Mouse (Mus musculus) testis, adult 2 months (tissue): ENCODE measurements around the gene Wwtr1.

Experiments used
- CTCF ChIP-seq: fragments of 200-500 bp; IDR thresholded peaks from 2 replicates; pipeline ENCODE4 v1.5.1; 2012; ENCODE audit warnings: low read depth, mild to moderate bottlenecking, inconsistent platforms, low read length, moderate library complexity; ENCODE audit not compliant: control insufficient read depth, insufficient read depth, insufficient replicate concordance
- POLR2A ChIP-seq: fragments of 200-500 bp; IDR thresholded peaks from 2 replicates; pipeline ENCODE4 v1.6.1; 2012; ENCODE audit warnings: low read depth, mild to moderate bottlenecking, inconsistent platforms, low read length, moderate library complexity; ENCODE audit not compliant: control insufficient read depth

GRCm38 (mm10) chr3:57515044-57515443 is 60.7 kb downstream of the Wwtr1 start:
- no peak for TF ChIP-seq POLR2A
- no peak for TF ChIP-seq CTCF
